Mouse (Mus musculus): ENCODE measurements around the gene Gm5346. TPM values are rescaled to one million over a fixed set of nuclear protein-coding genes. Genes with fewer than 3 reads are reported as not detected.
"Not testable (repeated sequence)": the region's sequence is repeated elsewhere in the genome, so short reads cannot be mapped to it uniquely, and the experiment has no call there.

Gene Gm5346
- total RNA-seq (2017), result not detected in 3 replicates

- no peak for ATAC-seq (replicated peaks; ENCODE audit: insufficient number of reproducible peaks, low FRiP score, low TSS enrichment, poor library complexity, severe bottlenecking)
Observed at GRCm38 (mm10) chr8:43627176-43627575, at the start of gene Gm5346. Gene Gm5346, minus strand, starts transcription at chr8:43627276.

GRCm38 (mm10) chr8:43616046-43616445 lies 11.0 kb downstream of the Gm5346 start:
- ATAC-seq (replicated peaks; ENCODE audit: insufficient number of reproducible peaks, low FRiP score, low TSS enrichment, poor library complexity, severe bottlenecking), result no peak

DNA sequence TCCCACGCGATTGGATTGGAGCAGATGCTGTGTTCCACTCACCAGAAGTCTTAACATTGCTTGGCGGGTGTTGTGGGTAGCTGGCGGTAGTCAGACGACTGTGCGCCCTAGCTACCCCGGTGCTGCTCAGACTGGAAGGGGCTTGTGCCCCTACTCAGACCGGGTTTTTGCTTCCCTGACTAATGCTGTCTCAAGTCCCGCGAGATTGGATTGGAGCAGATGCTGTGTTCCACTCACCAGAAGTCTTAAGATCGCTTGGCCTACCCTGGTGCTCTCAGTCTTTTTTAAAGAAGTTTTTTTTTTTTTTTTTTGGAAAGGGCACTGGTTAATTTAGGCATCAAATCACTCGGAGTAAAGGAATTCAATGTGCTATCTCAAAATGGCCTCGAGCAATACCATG lies 23.4 kb downstream of the Gm5346 start:
- ATAC-seq (replicated peaks; ENCODE audit: insufficient number of reproducible peaks, low FRiP score, low TSS enrichment, poor library complexity, severe bottlenecking), result not testable (repeated sequence)

GRCm38 (mm10) chr8:43603166-43603565 lies 23.9 kb downstream of the Gm5346 start:
- ATAC-seq (replicated peaks; ENCODE audit: insufficient number of reproducible peaks, low FRiP score, low TSS enrichment, poor library complexity, severe bottlenecking), result not testable (repeated sequence)

GRCm38 (mm10) chr8:43576607-43577006 lies 50.5 kb downstream of the Gm5346 start, which contains the start of gene Adam26a:
Gene Adam26a, minus strand, starts transcription at chr8:43576707.
- not testable (repeated sequence) for ATAC-seq (replicated peaks; ENCODE audit: insufficient number of reproducible peaks, low FRiP score, low TSS enrichment, poor library complexity, severe bottlenecking)

Other genes starting within 250 kb of the Gm5346 start
- gene Adam26b, start 99.2 kb downstream of the Gm5346 start, total RNA-seq (2017), result not detected in 3 replicates
- gene Adam26a, start 50.6 kb downstream of the Gm5346 start, total RNA-seq (2017), result not detected in 3 replicates
- not detected in 3 replicates for gene Adam34, start 82.8 kb upstream of the Gm5346 start, total RNA-seq (2017)